Mouse (Mus musculus): ENCODE data around the gene Tas2r115. TPM values are rescaled to one million over a fixed set of nuclear protein-coding genes. Genes with fewer than 3 reads are reported as not detected.
"Not testable (repeated sequence)": the region's sequence is repeated elsewhere in the genome, so short reads cannot be mapped to it uniquely, and the experiment has no call there.

Gene Tas2r115
- polyA plus RNA-seq (2014; fragmentation: Nextera tagmentation; extraction: Ambion mirVana): not detected in 2 replicates

- Histone ChIP-seq H3K27me3 (ENCODE audit: control insufficient read depth, insufficient read depth, low read length) (no peaks in the 10 kb centered on the region), H3K27ac (ENCODE audit: low read depth, low read length) (no peak within 1 kb of the TSS), H3K9me3 (ENCODE audit: control insufficient read depth, low read length) (no peaks in the 10 kb centered on the region), H3K4me3 (ENCODE audit: low read depth, low read length) (no peak within 1 kb of the TSS), H3K36me3 (ENCODE audit: control insufficient read depth, insufficient read depth, low read length) (no peaks in the 10 kb centered on the region), H3K4me2 (ENCODE audit: low read depth, low read length, severe bottlenecking) (no peak within 1 kb of the TSS), H3K4me1 (replicated peaks; ENCODE audit: control insufficient read depth, insufficient read depth, low read length) (no peaks in the 10 kb centered on the region), H3K9ac (ENCODE audit: low read length) (no peak within 1 kb of the TSS)
- WGBS: 78% methylated on average over 2 of the region's 2 CpGs
- no peak for ATAC-seq (replicated peaks; ENCODE audit: low FRiP score)
- DNase-seq (ENCODE audit: low spot score): no peak
These were observed at the start of gene Tas2r115 for GRCm38 (mm10) chr6:132737935-132738334. Gene Tas2r115 (minus strand): TSS chr6:132738035.

- no peak within 1 kb of the TSS for H3K4me3 ChIP-seq (ENCODE audit: low read depth, low read length)
- H3K36me3 ChIP-seq (ENCODE audit: control insufficient read depth, insufficient read depth, low read length): no peaks in the 10 kb centered on the region
- H3K4me1 ChIP-seq (replicated peaks; ENCODE audit: control insufficient read depth, insufficient read depth, low read length): no peaks in the 10 kb centered on the region
- no peak within 1 kb of the TSS for H3K27ac ChIP-seq (ENCODE audit: low read depth, low read length)
- no peaks in the 10 kb centered on the region for H3K27me3 ChIP-seq (ENCODE audit: control insufficient read depth, insufficient read depth, low read length)
- no peak for DNase-seq (ENCODE audit: low spot score)
- ATAC-seq (replicated peaks; ENCODE audit: low FRiP score): no peak
- H3K9me3 ChIP-seq (ENCODE audit: control insufficient read depth, low read length): no peaks in the 10 kb centered on the region
- H3K9ac ChIP-seq (ENCODE audit: low read length): no peak within 1 kb of the TSS
- no peak within 1 kb of the TSS for H3K4me2 ChIP-seq (ENCODE audit: low read depth, low read length, severe bottlenecking)
These were observed 40.2 kb upstream of the Tas2r115 start, which contains the start of gene Tas2r136 for GRCm38 (mm10) chr6:132778062-132778461. Gene Tas2r136 (minus strand): TSS chr6:132778162.

DNA sequence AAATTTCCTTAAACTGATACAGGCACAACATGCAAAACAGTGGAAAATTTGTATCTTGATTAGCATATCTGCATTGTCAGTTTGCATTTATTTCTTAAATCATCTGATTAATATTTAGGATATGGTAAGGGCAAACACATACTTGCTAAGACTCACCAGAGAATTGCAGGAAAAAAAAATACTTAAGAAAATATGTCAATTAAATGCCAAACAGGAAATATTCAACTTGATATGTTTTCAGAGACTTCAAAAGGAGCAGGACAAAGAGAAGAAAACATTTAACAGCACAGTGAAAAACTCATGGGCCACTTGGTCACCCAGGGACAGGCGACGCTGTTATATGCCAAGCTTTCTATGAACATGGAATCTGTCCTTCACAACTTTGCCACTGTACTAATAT lies 24.0 kb upstream of the Tas2r115 start, which contains the start of gene Tas2r102:
TSS of gene Tas2r102 (plus strand) at position 301 of the 400 bp plus-strand sequence.
- H3K27ac ChIP-seq (ENCODE audit: low read depth, low read length): no peak within 1 kb of the TSS
- DNase-seq (ENCODE audit: low spot score) (no peak), ATAC-seq (replicated peaks; ENCODE audit: low FRiP score) (no peak)
- no peaks in the 10 kb centered on the region for H3K36me3 ChIP-seq (ENCODE audit: control insufficient read depth, insufficient read depth, low read length)
- no peaks in the 10 kb centered on the region for H3K4me1 ChIP-seq (replicated peaks; ENCODE audit: control insufficient read depth, insufficient read depth, low read length)
- no peak within 1 kb of the TSS for H3K4me2 ChIP-seq (ENCODE audit: low read depth, low read length, severe bottlenecking)
- H3K27me3 ChIP-seq (ENCODE audit: control insufficient read depth, insufficient read depth, low read length): no peaks in the 10 kb centered on the region
- H3K9me3 ChIP-seq (ENCODE audit: control insufficient read depth, low read length): no peaks in the 10 kb centered on the region
- 95% methylated on average over 2 of the region's 2 CpGs for WGBS
- H3K9ac ChIP-seq (ENCODE audit: low read length): no peak within 1 kb of the TSS
- H3K4me3 ChIP-seq (ENCODE audit: low read depth, low read length): no peak within 1 kb of the TSS

- Histone ChIP-seq H3K9ac (ENCODE audit: low read length) (no peak within 1 kb of the TSS), H3K27me3 (ENCODE audit: control insufficient read depth, insufficient read depth, low read length) (no peaks in the 10 kb centered on the region), H3K4me2 (ENCODE audit: low read depth, low read length, severe bottlenecking) (no peak within 1 kb of the TSS), H3K9me3 (ENCODE audit: control insufficient read depth, low read length) (no peaks in the 10 kb centered on the region), H3K4me1 (replicated peaks; ENCODE audit: control insufficient read depth, insufficient read depth, low read length) (no peaks in the 10 kb centered on the region), H3K27ac (ENCODE audit: low read depth, low read length) (no peak within 1 kb of the TSS), H3K36me3 (ENCODE audit: control insufficient read depth, insufficient read depth, low read length) (no peaks in the 10 kb centered on the region), H3K4me3 (ENCODE audit: low read depth, low read length) (no peak within 1 kb of the TSS)
- no peak for ATAC-seq (replicated peaks; ENCODE audit: low FRiP score)
- no peak for DNase-seq (ENCODE audit: low spot score)
- 89% methylated on average over 1 of the region's 1 CpGs for WGBS
These were observed 16.6 kb upstream of the Tas2r115 start, which contains the start of gene Tas2r124 for GRCm38 (mm10) chr6:132754430-132754829. Gene Tas2r124 (plus strand): TSS chr6:132754730.

DNA sequence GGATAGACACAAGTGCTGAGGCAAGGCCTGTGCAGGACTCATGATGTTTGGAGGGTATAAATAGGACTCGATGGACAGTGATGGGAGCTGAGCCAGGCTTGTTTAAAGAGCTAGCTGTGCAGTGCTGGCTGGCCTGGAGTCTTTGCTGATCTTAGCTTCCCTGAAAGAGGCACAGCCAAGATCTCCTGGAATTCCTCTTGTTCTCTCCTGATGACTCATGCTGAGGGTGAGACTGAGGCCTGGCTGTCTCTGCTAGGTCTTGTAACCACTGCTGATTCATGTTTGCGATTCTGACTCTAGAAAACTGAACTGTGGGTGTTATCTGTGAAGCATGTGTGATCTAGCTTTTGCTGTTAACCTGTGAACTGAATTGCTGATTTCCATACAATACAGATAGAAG lies 12.4 kb upstream of the Tas2r115 start:
- ATAC-seq (replicated peaks; ENCODE audit: low FRiP score) (no peak), DNase-seq (ENCODE audit: low spot score) (no peak)
- 94% methylated on average over 2 of the region's 2 CpGs for WGBS
- Histone ChIP-seq H3K4me2 (ENCODE audit: low read depth, low read length, severe bottlenecking) (no peak overlapping the region), H3K36me3 (ENCODE audit: control insufficient read depth, insufficient read depth, low read length) (no peaks in the 10 kb centered on the region), H3K27ac (ENCODE audit: low read depth, low read length) (no peak overlapping the region), H3K27me3 (ENCODE audit: control insufficient read depth, insufficient read depth, low read length) (no peaks in the 10 kb centered on the region), H3K9ac (ENCODE audit: low read length) (no peak overlapping the region), H3K4me3 (ENCODE audit: low read depth, low read length) (no peak overlapping the region), H3K4me1 (replicated peaks; ENCODE audit: control insufficient read depth, insufficient read depth, low read length) (no peaks in the 10 kb centered on the region), H3K9me3 (ENCODE audit: control insufficient read depth, low read length) (no peaks in the 10 kb centered on the region)

DNA sequence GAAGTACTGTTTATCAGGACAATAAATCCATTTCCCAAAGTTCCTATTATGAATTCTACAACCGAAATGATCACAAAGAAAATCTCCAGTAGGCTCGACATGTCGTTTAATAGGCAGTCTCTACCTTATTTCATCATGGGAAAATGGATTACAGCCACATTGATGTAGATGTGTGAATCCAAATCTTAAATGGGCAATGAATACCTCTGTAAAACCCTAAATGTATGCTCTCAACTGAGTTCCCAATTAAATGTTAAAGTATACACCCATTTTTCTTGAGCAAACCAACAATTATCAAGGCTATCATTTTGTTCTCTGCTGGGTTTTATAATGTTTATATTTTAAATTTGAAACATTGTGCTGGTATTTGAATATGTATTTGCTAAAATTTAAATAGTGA lies 26.0 kb downstream of the Tas2r115 start, which contains the start of gene Tas2r122:
TSS of gene Tas2r122 (minus strand) at position 101 of the 400 bp plus-strand sequence.
- Histone ChIP-seq H3K4me3 (ENCODE audit: low read depth, low read length) (no peak within 1 kb of the TSS), H3K4me2 (ENCODE audit: low read depth, low read length, severe bottlenecking) (no peak within 1 kb of the TSS), H3K27ac (ENCODE audit: low read depth, low read length) (no peak within 1 kb of the TSS), H3K4me1 (replicated peaks; ENCODE audit: control insufficient read depth, insufficient read depth, low read length) (no peaks in the 10 kb centered on the region), H3K36me3 (ENCODE audit: control insufficient read depth, insufficient read depth, low read length) (no peaks in the 10 kb centered on the region), H3K27me3 (ENCODE audit: control insufficient read depth, insufficient read depth, low read length) (no peaks in the 10 kb centered on the region), H3K9ac (ENCODE audit: low read length) (no peak within 1 kb of the TSS), H3K9me3 (ENCODE audit: control insufficient read depth, low read length) (no peaks in the 10 kb centered on the region)
- DNase-seq (ENCODE audit: low spot score) (no peak), ATAC-seq (replicated peaks; ENCODE audit: low FRiP score) (no peak)
- WGBS: 88% methylated on average over 3 of the region's 3 CpGs

DNA sequence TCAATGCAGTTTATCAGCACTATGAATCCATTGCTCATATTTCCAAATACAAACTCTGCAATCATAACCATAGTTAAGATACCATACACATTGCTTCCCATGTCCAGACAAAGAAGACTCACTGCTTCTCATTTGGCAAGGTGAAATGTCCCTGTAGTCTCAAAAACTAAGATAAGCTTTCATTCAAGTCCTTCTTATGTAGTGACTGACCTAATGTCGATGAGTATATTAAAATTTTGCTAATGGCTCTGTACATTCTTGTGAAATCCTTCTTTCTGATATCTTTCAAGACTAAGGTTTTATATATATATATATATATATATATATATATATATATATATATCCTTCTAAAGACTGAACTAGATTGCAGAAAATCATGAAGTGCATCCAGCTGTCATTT lies 36.9 kb downstream of the Tas2r115 start, which contains the start of gene Tas2r121:
TSS of gene Tas2r121 (minus strand) at position 101 of the 400 bp plus-strand sequence.
- Histone ChIP-seq H3K4me2 (ENCODE audit: low read depth, low read length, severe bottlenecking) (no peak within 1 kb of the TSS), H3K27me3 (ENCODE audit: control insufficient read depth, insufficient read depth, low read length) (no peaks in the 10 kb centered on the region), H3K4me1 (replicated peaks; ENCODE audit: control insufficient read depth, insufficient read depth, low read length) (no peaks in the 10 kb centered on the region), H3K9me3 (ENCODE audit: control insufficient read depth, low read length) (no peaks in the 10 kb centered on the region), H3K36me3 (ENCODE audit: control insufficient read depth, insufficient read depth, low read length) (no peaks in the 10 kb centered on the region), H3K4me3 (ENCODE audit: low read depth, low read length) (no peak within 1 kb of the TSS), H3K27ac (ENCODE audit: low read depth, low read length) (no peak within 1 kb of the TSS), H3K9ac (ENCODE audit: low read length) (no peak within 1 kb of the TSS)
- 79% methylated on average over 1 of the region's 1 CpGs for WGBS
- DNase-seq (ENCODE audit: low spot score) (no peak), ATAC-seq (replicated peaks; ENCODE audit: low FRiP score) (no peak)

- WGBS: 90% methylated on average over 7 of the region's 7 CpGs
- not testable (repeated sequence) for H3K27ac ChIP-seq (ENCODE audit: low read depth, low read length); H3K4me3 ChIP-seq (ENCODE audit: low read depth, low read length); H3K9me3 ChIP-seq (ENCODE audit: control insufficient read depth, low read length); H3K36me3 ChIP-seq (ENCODE audit: control insufficient read depth, insufficient read depth, low read length); H3K27me3 ChIP-seq (ENCODE audit: control insufficient read depth, insufficient read depth, low read length); DNase-seq (ENCODE audit: low spot score); ATAC-seq (replicated peaks; ENCODE audit: low FRiP score); H3K9ac ChIP-seq (ENCODE audit: low read length); H3K4me2 ChIP-seq (ENCODE audit: low read depth, low read length, severe bottlenecking); H3K4me1 ChIP-seq (replicated peaks; ENCODE audit: control insufficient read depth, insufficient read depth, low read length)
These were observed 46.2 kb downstream of the Tas2r115 start for GRCm38 (mm10) chr6:132691596-132691995.

Data from forebrain, embryonic 11.5 days (tissue).